Mouse (Mus musculus): ENCODE measurements at regions not wholly inside any gene's neighbourhood (a gene's known extent, or its start where the extent isn't known, plus 50 kb on each side); places are given as distances from the start of the nearest gene placed in this dataset.

GRCm38 (mm10) chr10:39280366-39281000 is 88.2 kb upstream of the Fyn start:
- Histone ChIP-seq H3K4me3 (ENCODE audit: low read depth, low read length) (no peak overlapping the region), H3K36me3 (ENCODE audit: control insufficient read depth, insufficient read depth, low read length) (no peaks in the 10 kb centered on the region), H3K9me3 (ENCODE audit: control insufficient read depth, low read length) (no peaks in the 10 kb centered on the region), H3K27ac (ENCODE audit: low read depth, low read length) (no peak overlapping the region), H3K9ac (ENCODE audit: low read depth, low read length) (no peak overlapping the region), H3K4me2 (no peak overlapping the region), H3K4me1 (replicated peaks; ENCODE audit: control insufficient read depth, insufficient read depth, low read length) (no peaks in the 10 kb centered on the region), H3K27me3 (replicated peaks; ENCODE audit: control insufficient read depth, insufficient read depth, low read length) (no peaks in the 10 kb centered on the region)
- WGBS, result 82% methylated on average over 14 of the region's 14 CpGs
- DNase-seq (ENCODE audit: low spot score), result peak; percentile 16
- no peak for ATAC-seq (replicated peaks; ENCODE audit: low FRiP score)

GRCm38 (mm10) chr10:39274202-39274601 is 94.5 kb upstream of the Fyn start:
- Histone ChIP-seq H3K4me1 (replicated peaks; ENCODE audit: control insufficient read depth, insufficient read depth, low read length) (no peaks in the 10 kb centered on the region), H3K4me2 (no peak overlapping the region), H3K27me3 (replicated peaks; ENCODE audit: control insufficient read depth, insufficient read depth, low read length) (no peaks in the 10 kb centered on the region), H3K27ac (ENCODE audit: low read depth, low read length) (no peak overlapping the region), H3K4me3 (ENCODE audit: low read depth, low read length) (no peak overlapping the region), H3K36me3 (ENCODE audit: control insufficient read depth, insufficient read depth, low read length) (no peaks in the 10 kb centered on the region), H3K9me3 (ENCODE audit: control insufficient read depth, low read length) (no peaks in the 10 kb centered on the region), H3K9ac (ENCODE audit: low read depth, low read length) (no peak overlapping the region)
- WGBS, result 35% methylated on average over 2 of the region's 2 CpGs
- DNase-seq (ENCODE audit: low spot score) (no peak), ATAC-seq (replicated peaks; ENCODE audit: low FRiP score) (no peak)

GRCm38 (mm10) chr10:39273426-39273825 is 95.2 kb upstream of the Fyn start:
- ATAC-seq (replicated peaks; ENCODE audit: low FRiP score), result no peak
- WGBS, result 64% methylated on average over 4 of the region's 4 CpGs

GRCm38 (mm10) chr10:39272387-39272949 is 96.2 kb upstream of the Fyn start:
- DNase-seq (ENCODE audit: low spot score) (no peak), ATAC-seq (replicated peaks; ENCODE audit: low FRiP score) (no peak)
- 71% methylated on average over 6 of the region's 6 CpGs for WGBS
- H3K9me3 ChIP-seq (ENCODE audit: control insufficient read depth, low read length), result no peaks in the 10 kb centered on the region
- no peak overlapping the region for H3K4me2 ChIP-seq
- no peaks in the 10 kb centered on the region for H3K27me3 ChIP-seq (replicated peaks; ENCODE audit: control insufficient read depth, insufficient read depth, low read length)
- H3K36me3 ChIP-seq (ENCODE audit: control insufficient read depth, insufficient read depth, low read length), result no peaks in the 10 kb centered on the region
- H3K27ac ChIP-seq (ENCODE audit: low read depth, low read length), result no peak overlapping the region
- H3K4me1 ChIP-seq (replicated peaks; ENCODE audit: control insufficient read depth, insufficient read depth, low read length), result no peaks in the 10 kb centered on the region
- H3K9ac ChIP-seq (ENCODE audit: low read depth, low read length), result no peak overlapping the region
- H3K4me3 ChIP-seq (ENCODE audit: low read depth, low read length), result no peak overlapping the region

More at GRCm38 (mm10) chr10:39273426-39273825, 95.2 kb upstream of the Fyn start:
- no peak overlapping the region for H3K27ac ChIP-seq (ENCODE audit: low read depth, low read length)
- no peaks in the 10 kb centered on the region for H3K36me3 ChIP-seq (ENCODE audit: control insufficient read depth, insufficient read depth, low read length)
- DNase-seq (ENCODE audit: low spot score), result no peak
- no peak overlapping the region for H3K4me2 ChIP-seq
- H3K4me1 ChIP-seq (replicated peaks; ENCODE audit: control insufficient read depth, insufficient read depth, low read length), result no peaks in the 10 kb centered on the region
- H3K4me3 ChIP-seq (ENCODE audit: low read depth, low read length), result no peak overlapping the region
- H3K9ac ChIP-seq (ENCODE audit: low read depth, low read length), result no peak overlapping the region
- no peaks in the 10 kb centered on the region for H3K27me3 ChIP-seq (replicated peaks; ENCODE audit: control insufficient read depth, insufficient read depth, low read length)
- no peaks in the 10 kb centered on the region for H3K9me3 ChIP-seq (ENCODE audit: control insufficient read depth, low read length)

- no peak overlapping the region for H3K4me3 ChIP-seq (ENCODE audit: low read depth, low read length)
- no peaks in the 10 kb centered on the region for H3K27me3 ChIP-seq (replicated peaks; ENCODE audit: control insufficient read depth, insufficient read depth, low read length)
- H3K36me3 ChIP-seq (ENCODE audit: control insufficient read depth, insufficient read depth, low read length), result no peaks in the 10 kb centered on the region
- H3K9ac ChIP-seq (ENCODE audit: low read depth, low read length), result no peak overlapping the region
- no peaks in the 10 kb centered on the region for H3K4me1 ChIP-seq (replicated peaks; ENCODE audit: control insufficient read depth, insufficient read depth, low read length)
- H3K4me2 ChIP-seq, result no peak overlapping the region
- WGBS, result 91% methylated on average over 3 of the region's 3 CpGs
- DNase-seq (ENCODE audit: low spot score) (no peak), ATAC-seq (replicated peaks; ENCODE audit: low FRiP score) (no peak)
- H3K9me3 ChIP-seq (ENCODE audit: control insufficient read depth, low read length), result no peaks in the 10 kb centered on the region
- H3K27ac ChIP-seq (ENCODE audit: low read depth, low read length), result no peak overlapping the region
Observed at GRCm38 (mm10) chr10:39270406-39270805, 98.2 kb upstream of the Fyn start.

- no peaks in the 10 kb centered on the region for H3K27me3 ChIP-seq (replicated peaks; ENCODE audit: control insufficient read depth, insufficient read depth, low read length)
- WGBS, result 87% methylated on average over 6 of the region's 6 CpGs
- no peak for DNase-seq (ENCODE audit: low spot score)
- no peak overlapping the region for H3K4me3 ChIP-seq (ENCODE audit: low read depth, low read length)
- H3K9ac ChIP-seq (ENCODE audit: low read depth, low read length), result no peak overlapping the region
- H3K9me3 ChIP-seq (ENCODE audit: control insufficient read depth, low read length), result no peaks in the 10 kb centered on the region
- no peaks in the 10 kb centered on the region for H3K4me1 ChIP-seq (replicated peaks; ENCODE audit: control insufficient read depth, insufficient read depth, low read length)
- H3K36me3 ChIP-seq (ENCODE audit: control insufficient read depth, insufficient read depth, low read length), result no peaks in the 10 kb centered on the region
- no peak overlapping the region for H3K27ac ChIP-seq (ENCODE audit: low read depth, low read length)
- no peak overlapping the region for H3K4me2 ChIP-seq
- no peak for ATAC-seq (replicated peaks; ENCODE audit: low FRiP score)
Observed at GRCm38 (mm10) chr10:39267236-39267635, 101.4 kb upstream of the Fyn start.

GRCm38 (mm10) chr10:39266482-39266881 is 102.2 kb upstream of the Fyn start:
- no peak overlapping the region for H3K9ac ChIP-seq (ENCODE audit: low read depth, low read length)
- ATAC-seq (replicated peaks; ENCODE audit: low FRiP score), result no peak
- no peak overlapping the region for H3K27ac ChIP-seq (ENCODE audit: low read depth, low read length)
- H3K4me1 ChIP-seq (replicated peaks; ENCODE audit: control insufficient read depth, insufficient read depth, low read length), result no peaks in the 10 kb centered on the region
- DNase-seq (ENCODE audit: low spot score), result no peak
- no peaks in the 10 kb centered on the region for H3K27me3 ChIP-seq (replicated peaks; ENCODE audit: control insufficient read depth, insufficient read depth, low read length)
- H3K9me3 ChIP-seq (ENCODE audit: control insufficient read depth, low read length), result no peaks in the 10 kb centered on the region
- H3K4me2 ChIP-seq, result no peak overlapping the region
- 40% methylated on average over 5 of the region's 5 CpGs for WGBS
- no peak overlapping the region for H3K4me3 ChIP-seq (ENCODE audit: low read depth, low read length)
- no peaks in the 10 kb centered on the region for H3K36me3 ChIP-seq (ENCODE audit: control insufficient read depth, insufficient read depth, low read length)

- H3K36me3 ChIP-seq (ENCODE audit: control insufficient read depth, insufficient read depth, low read length), result no peaks in the 10 kb centered on the region
- no peak overlapping the region for H3K4me2 ChIP-seq
- 47% methylated on average over 7 of the region's 7 CpGs for WGBS
- no peaks in the 10 kb centered on the region for H3K9me3 ChIP-seq (ENCODE audit: control insufficient read depth, low read length)
- no peak for DNase-seq (ENCODE audit: low spot score)
- no peak overlapping the region for H3K4me3 ChIP-seq (ENCODE audit: low read depth, low read length)
- no peak overlapping the region for H3K9ac ChIP-seq (ENCODE audit: low read depth, low read length)
- no peak overlapping the region for H3K27ac ChIP-seq (ENCODE audit: low read depth, low read length)
- H3K4me1 ChIP-seq (replicated peaks; ENCODE audit: control insufficient read depth, insufficient read depth, low read length), result no peaks in the 10 kb centered on the region
- no peaks in the 10 kb centered on the region for H3K27me3 ChIP-seq (replicated peaks; ENCODE audit: control insufficient read depth, insufficient read depth, low read length)
- no peak for ATAC-seq (replicated peaks; ENCODE audit: low FRiP score)
Observed at GRCm38 (mm10) chr10:39262466-39262865, 98.9 kb upstream of the Ccn6 start.
